Mouse (Mus musculus) forebrain, embryonic 16.5 days (tissue): ENCODE measurements around the gene 1810049J17Rik. TPM values are rescaled to one million over a fixed set of nuclear protein-coding genes. Genes with fewer than 3 reads are reported as not detected.

Source experiments
- ATAC-seq: fragments of 200-750 bp; cut with Nextera tagmentation; 2 replicates; pipeline ENCODE4 v1.8.0; 2017; ENCODE audit warnings: mild to moderate bottlenecking, moderate library complexity
- H3K27ac ChIP-seq: fragments of 300-500 bp; sonication (generic); 2 replicates; pipeline ENCODE4 v1.5.1; 2014; ENCODE audit warnings: low read length, control low read depth
- H3K27me3 ChIP-seq: fragments of 300-500 bp; sonication (generic); replicated peaks from 2 replicates; pipeline ENCODE4 v1.6.1; 2014; ENCODE audit warnings: low read length; ENCODE audit not compliant: control insufficient read depth, insufficient read depth
- H3K36me3 ChIP-seq: fragments of 300-500 bp; sonication (generic); 2 replicates; pipeline ENCODE4 v1.6.1; 2014; ENCODE audit not compliant: control insufficient read depth, insufficient read depth
- H3K4me1 ChIP-seq: fragments of 300-500 bp; sonication (generic); replicated peaks from 2 replicates; pipeline ENCODE4 v1.6.1; 2014; ENCODE audit warnings: low read length; ENCODE audit not compliant: control insufficient read depth, insufficient read depth
- H3K4me2 ChIP-seq: fragments of 300-500 bp; sonication (generic); 2 replicates; pipeline ENCODE4 v1.6.1; 2014; ENCODE audit warnings: mild to moderate bottlenecking, low read length, control low read depth
- H3K4me3 ChIP-seq: fragments of 300-500 bp; sonication (generic); replicated peaks from 2 replicates; pipeline ENCODE4 v1.5.1; 2014; ENCODE audit warnings: mild to moderate bottlenecking, low read length, control low read depth
- H3K9ac ChIP-seq: fragments of 300-500 bp; sonication (generic); replicated peaks from 2 replicates; pipeline ENCODE4 v1.6.1; 2014; ENCODE audit warnings: low read depth, low read length, control low read depth
- H3K9me3 ChIP-seq: fragments of 300-500 bp; sonication (generic); 2 replicates; pipeline ENCODE4 v1.6.1; 2016; ENCODE audit warnings: low read length; ENCODE audit not compliant: control insufficient read depth
- WGBS: fragments of 180-500 bp; shearing (Covaris S2); extraction: QIAGEN DNeasy Blood & Tissue Kit; methylation state at CpG from one replicate; pipeline ENCODE4 v1.1.7; 2014; 5-methylcytosine and 5-hydroxymethylcytosine counted together
- polyA plus RNA-seq: library from polyadenylated mRNA; unstranded; fragments of >200 nt; fragmentation: Nextera tagmentation; extraction: Ambion mirVana; gene quantifications from 2 replicates; pipeline ENCODE4 v1.2.1, GENCODE M21; 2015

The 1810049J17Rik gene
- polyA plus RNA-seq, 1 experiment from 2014 or later, result not detected

DNA sequence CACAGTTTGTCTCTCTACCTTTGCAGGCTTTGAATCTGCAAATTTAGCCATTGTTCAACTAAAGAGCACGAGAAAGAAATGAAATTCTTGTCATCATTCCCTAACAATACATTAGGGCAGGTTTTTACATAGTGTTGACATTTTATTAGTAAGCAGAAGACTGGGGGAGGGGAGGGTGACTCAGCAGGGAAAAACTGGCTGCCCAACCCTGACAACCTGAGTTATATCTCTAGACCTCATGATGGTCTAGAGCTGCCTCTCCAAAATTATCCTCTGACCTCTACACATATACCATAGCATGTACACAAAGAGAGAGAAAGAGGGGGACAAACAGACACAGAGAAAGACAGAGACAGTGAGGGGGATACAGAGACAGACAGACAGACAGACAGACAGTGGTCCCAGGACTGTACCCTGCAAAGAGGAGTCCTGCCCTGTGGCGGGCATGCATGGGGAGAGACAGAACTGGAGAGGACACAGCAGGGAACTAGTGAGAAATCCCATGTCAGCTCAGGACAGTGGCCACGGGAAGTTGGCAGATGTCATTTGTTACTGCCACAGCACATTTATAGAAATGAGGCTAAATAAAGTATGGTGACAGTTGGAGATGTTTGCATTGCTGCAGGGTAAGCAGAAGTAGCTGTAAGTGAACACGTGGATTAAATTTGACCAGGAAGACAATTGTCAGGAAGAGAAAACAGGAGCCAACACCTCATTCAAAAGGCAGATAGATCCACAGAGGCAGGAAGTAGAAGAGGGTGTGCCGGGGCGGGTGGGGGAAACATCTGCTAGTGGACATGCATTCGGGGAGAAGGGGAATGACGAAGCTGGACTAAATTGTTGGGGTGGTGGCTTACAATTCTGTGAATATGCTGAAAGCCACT lies 15.3 kb downstream of the 1810049J17Rik start:
- Histone ChIP-seq H3K9ac (no peak overlapping the region), H3K4me1 (no peaks in the 10 kb centered on the region), H3K9me3 (no peaks in the 10 kb centered on the region), H3K36me3 (no peaks in the 10 kb centered on the region), H3K4me2 (no peak overlapping the region), H3K4me3 (no peak overlapping the region), H3K27ac (no peak overlapping the region), H3K27me3 (no peaks in the 10 kb centered on the region)
- no peak for ATAC-seq
- 70% methylated on average over 8 of the region's 8 CpGs for WGBS

DNA sequence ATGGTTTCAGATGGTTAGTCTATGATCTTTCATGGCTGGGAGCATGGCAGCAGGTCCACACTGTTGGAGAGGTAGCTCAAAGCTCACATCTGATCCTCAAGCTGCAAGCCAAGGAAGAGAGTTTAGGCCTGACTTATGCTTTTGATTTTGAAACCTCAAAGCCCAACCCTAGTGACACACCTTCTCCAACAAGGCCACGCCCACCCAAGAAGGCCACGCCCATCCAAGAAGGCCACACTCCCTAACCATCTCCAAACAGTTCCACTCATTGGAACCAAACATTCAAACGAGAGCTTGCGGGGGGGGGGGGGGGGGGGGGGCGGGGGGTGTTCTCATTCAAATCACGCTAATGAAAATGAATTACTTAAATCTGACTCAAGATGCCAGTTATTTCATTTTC lies 19.9 kb downstream of the 1810049J17Rik start:
- Histone ChIP-seq H3K9me3 (no peaks in the 10 kb centered on the region), H3K4me2 (no peak overlapping the region), H3K4me3 (no peak overlapping the region), H3K9ac (no peak overlapping the region), H3K4me1 (no peaks in the 10 kb centered on the region), H3K27me3 (no peaks in the 10 kb centered on the region), H3K27ac (no peak overlapping the region), H3K36me3 (no peaks in the 10 kb centered on the region)
- no peak for ATAC-seq
- 79% methylated on average over 5 of the region's 6 CpGs for WGBS

DNA sequence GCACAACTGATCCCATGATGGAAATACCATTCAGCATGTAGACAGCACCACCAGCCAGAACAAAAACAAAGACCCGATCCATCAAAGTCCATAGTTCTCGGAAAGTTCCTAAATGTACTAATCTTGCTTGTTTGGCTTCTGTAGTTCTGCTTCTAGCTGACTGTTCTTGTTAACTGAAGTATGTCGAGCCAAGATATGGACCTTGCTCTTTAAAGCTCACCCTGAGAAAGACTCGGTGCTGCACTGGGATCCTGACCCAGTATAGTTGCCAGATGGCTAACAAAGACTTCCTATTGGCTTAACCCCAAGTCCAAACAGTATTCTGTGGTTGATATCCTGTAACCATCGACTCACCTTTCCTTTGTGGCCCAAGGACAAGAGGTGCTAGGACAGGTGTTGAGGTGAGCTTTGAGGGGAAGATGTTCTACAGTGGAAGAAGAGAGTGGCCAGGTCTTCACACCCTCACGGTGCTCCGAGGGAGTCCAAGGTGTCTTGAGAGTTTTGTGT lies 23.4 kb downstream of the 1810049J17Rik start:
- Histone ChIP-seq H3K9me3 (no peaks in the 10 kb centered on the region), H3K4me3 (no peak overlapping the region), H3K36me3 (no peaks in the 10 kb centered on the region), H3K4me2 (no peak overlapping the region), H3K9ac (no peak overlapping the region), H3K27ac (no peak overlapping the region), H3K4me1 (no peaks in the 10 kb centered on the region), H3K27me3 (no peaks in the 10 kb centered on the region)
- 79% methylated on average over 7 of the region's 7 CpGs for WGBS
- no peak for ATAC-seq

DNA sequence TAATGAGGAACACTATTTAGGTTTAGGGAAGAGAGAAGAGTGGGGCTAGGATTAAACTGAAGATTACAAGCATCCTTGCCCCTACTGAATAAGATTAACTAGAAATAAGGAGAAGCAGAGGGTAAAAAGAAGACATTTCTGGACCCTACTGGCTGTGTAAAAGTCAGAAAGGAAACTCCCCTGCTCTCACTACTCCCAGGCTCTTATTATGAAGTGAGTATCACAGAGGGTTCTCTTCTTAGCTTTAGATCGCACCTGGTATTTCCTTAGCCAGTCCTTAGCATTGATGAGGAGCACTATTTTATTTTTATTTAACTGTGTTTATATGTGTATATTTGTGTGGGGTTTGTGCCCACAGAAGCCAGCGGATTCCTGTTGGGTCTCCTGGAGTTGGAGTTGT lies 25.5 kb downstream of the 1810049J17Rik start:
- Histone ChIP-seq H3K9ac (no peak overlapping the region), H3K9me3 (no peaks in the 10 kb centered on the region), H3K27me3 (no peaks in the 10 kb centered on the region), H3K4me1 (no peaks in the 10 kb centered on the region), H3K4me2 (no peak overlapping the region), H3K27ac (no peak overlapping the region), H3K4me3 (no peak overlapping the region), H3K36me3 (no peaks in the 10 kb centered on the region)
- ATAC-seq, result no peak
- 69% methylated on average over 2 of the region's 2 CpGs for WGBS

DNA sequence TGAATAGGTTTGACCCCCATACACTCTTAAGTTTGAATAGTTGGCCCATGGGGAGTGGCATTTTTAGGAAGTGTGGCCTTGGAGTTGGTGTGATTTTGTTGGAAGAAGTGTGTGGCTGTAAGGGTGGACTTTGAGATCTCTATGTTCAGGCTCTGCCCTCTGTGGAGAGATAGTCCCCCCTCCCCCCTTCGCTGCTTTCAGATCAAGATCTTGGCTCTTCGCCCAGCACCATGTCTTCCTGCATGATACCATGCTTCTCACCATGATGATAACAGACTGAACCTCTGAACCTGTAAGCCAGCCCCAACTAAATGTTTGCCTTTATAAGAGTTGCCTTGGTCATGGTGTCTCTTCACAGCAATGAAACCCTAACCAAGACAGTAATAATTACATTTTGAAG lies 29.9 kb downstream of the 1810049J17Rik start:
- no peak overlapping the region for H3K4me3 ChIP-seq
- no peak overlapping the region for H3K4me2 ChIP-seq
- no peaks in the 10 kb centered on the region for H3K9me3 ChIP-seq
- ATAC-seq, result no peak
- no peaks in the 10 kb centered on the region for H3K27me3 ChIP-seq
- 85% methylated on average over 2 of the region's 2 CpGs for WGBS
- H3K36me3 ChIP-seq, result no peaks in the 10 kb centered on the region
- H3K4me1 ChIP-seq, result no peaks in the 10 kb centered on the region
- no peak overlapping the region for H3K27ac ChIP-seq
- H3K9ac ChIP-seq, result no peak overlapping the region

DNA sequence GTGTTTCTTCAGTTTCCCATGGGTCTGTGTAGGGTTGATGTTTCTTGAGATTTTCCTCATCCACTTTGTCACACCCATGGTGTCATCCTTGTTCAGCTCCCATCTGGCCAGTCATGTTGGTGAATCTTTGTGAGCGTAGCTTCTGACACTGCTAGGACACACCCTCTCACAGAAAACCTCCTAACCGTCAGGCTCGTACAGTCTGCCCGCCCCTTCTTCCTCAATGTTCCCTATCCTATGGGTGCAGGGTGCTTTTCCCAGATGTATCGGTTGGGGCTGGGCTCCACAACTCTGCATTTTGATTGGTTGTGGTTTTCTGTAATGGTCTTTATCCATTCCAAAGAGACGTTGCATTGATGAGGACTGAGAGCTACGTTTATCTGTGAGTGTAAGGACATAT lies 31.4 kb downstream of the 1810049J17Rik start:
- no peak for ATAC-seq
- Histone ChIP-seq H3K4me3 (no peak overlapping the region), H3K27ac (no peak overlapping the region), H3K4me1 (no peaks in the 10 kb centered on the region), H3K27me3 (no peaks in the 10 kb centered on the region), H3K4me2 (no peak overlapping the region), H3K36me3 (no peaks in the 10 kb centered on the region), H3K9ac (no peak overlapping the region), H3K9me3 (no peaks in the 10 kb centered on the region)
- 88% methylated on average over 7 of the region's 7 CpGs for WGBS

DNA sequence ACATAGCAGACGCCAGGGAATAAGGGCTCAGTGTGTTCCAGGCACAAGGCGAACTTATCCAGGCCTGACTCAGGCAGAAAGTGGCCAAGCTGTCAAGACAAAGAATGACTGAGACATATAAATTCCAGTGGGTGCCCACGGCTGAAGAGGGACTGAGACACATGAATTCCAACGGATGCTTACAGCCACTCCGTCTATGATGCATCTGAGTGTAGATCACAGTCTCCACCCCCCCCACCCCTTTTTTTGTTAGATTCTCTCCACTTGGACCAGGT lies 36.2 kb downstream of the 1810049J17Rik start:
- H3K27me3 ChIP-seq, result no peaks in the 10 kb centered on the region
- no peak overlapping the region for H3K9ac ChIP-seq
- H3K4me2 ChIP-seq, result no peak overlapping the region
- H3K4me3 ChIP-seq, result no peak overlapping the region
- 87% methylated on average over 5 of the region's 5 CpGs for WGBS
- no peak for ATAC-seq
- no peaks in the 10 kb centered on the region for H3K4me1 ChIP-seq
- no peaks in the 10 kb centered on the region for H3K36me3 ChIP-seq
- H3K27ac ChIP-seq, result no peak overlapping the region
- H3K9me3 ChIP-seq, result no peaks in the 10 kb centered on the region

DNA sequence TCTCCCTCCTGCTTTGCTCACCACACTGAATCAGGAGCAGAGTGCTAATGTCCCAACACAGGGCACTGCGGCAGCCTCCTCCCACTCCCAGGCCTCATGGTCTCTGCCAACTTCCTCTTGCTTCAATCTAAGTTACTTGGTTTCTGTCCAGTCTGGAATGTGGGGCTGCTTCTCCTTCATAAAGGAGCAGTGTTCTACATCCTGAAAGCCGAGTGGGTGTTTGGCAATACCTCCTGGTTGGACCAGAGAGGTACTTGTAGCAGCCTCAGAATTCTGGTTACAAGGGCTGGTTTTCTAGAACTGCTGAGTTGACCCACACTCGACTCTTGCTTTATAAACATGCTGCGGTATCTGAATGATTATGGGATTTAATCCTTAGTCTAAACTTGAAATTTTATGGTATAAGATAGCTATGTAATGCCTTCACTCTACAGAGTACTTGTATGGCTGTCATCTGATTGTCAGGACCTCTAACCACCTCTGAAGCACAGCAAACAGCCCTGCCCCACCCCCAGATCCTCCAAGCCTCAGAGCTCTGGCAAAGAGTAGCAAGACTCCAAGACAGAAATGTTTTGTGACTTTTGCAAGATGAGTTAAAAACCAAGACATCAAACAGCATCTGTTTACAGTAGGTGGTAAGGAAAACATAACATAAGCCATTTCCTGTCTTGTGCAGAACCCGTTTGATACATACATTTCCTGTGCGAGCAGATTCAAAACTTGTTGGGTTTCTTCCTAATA lies 36.7 kb downstream of the 1810049J17Rik start:
- ATAC-seq, result no peak
- H3K4me2 ChIP-seq, result no peak overlapping the region

DNA sequence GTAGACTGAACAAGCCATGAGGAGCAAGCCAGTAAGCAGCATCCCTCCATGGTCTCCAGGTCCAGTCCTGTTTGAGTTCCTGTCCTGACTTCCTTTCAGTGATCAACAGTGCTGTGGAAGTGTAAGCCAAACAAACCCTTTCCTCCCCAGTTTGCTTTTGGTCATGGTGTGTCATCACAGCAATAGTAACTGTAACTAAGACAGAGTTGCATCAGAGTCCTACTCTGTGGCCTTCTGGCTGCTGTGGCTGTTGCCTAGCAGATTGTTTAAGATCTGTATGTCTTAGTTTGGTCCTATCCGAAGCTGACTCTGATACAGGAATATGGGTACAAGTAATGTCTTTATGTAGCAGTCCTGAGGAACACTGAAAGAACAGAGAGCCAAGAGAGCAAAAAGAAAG lies 41.9 kb downstream of the 1810049J17Rik start:
- no peak for ATAC-seq
- H3K27me3 ChIP-seq, result no peaks in the 10 kb centered on the region
- H3K4me1 ChIP-seq, result no peaks in the 10 kb centered on the region
- H3K36me3 ChIP-seq, result no peaks in the 10 kb centered on the region
- H3K27ac ChIP-seq, result no peak overlapping the region
- H3K9me3 ChIP-seq, result no peaks in the 10 kb centered on the region
- no peak overlapping the region for H3K4me3 ChIP-seq
- 89% methylated on average over 1 of the region's 1 CpGs for WGBS
- no peak overlapping the region for H3K4me2 ChIP-seq
- no peak overlapping the region for H3K9ac ChIP-seq

More for the DNA sequence above, 36.7 kb downstream of the 1810049J17Rik start:
- 85% methylated on average over 6 of the region's 6 CpGs for WGBS
- Histone ChIP-seq H3K27me3 (no peaks in the 10 kb centered on the region), H3K4me1 (no peaks in the 10 kb centered on the region), H3K9ac (no peak overlapping the region), H3K27ac (no peak overlapping the region), H3K9me3 (no peaks in the 10 kb centered on the region), H3K4me3 (no peak overlapping the region), H3K36me3 (no peaks in the 10 kb centered on the region)
